Mouse (Mus musculus) stomach, postnatal 0 days (tissue): ENCODE data around the gene Rftn1. TPM values are rescaled to one million over a fixed set of nuclear protein-coding genes. Genes with fewer than 3 reads are reported as not detected.

ENCODE experiments used
- ATAC-seq: fragments of 200-750 bp; cut with Nextera tagmentation; 2 replicates; pipeline ENCODE4 v1.8.0; 2017; ENCODE audit not compliant: low FRiP score, low TSS enrichment
- DNase-seq: peaks from one replicate; pipeline ENCODE4 v3.0.0-alpha.2; 2016; ENCODE audit warnings: low spot score
- H3K27ac ChIP-seq: fragments of 300-500 bp; sonication (generic); replicated peaks from 2 replicates; pipeline ENCODE4 v1.5.1; 2014; ENCODE audit warnings: mild to moderate bottlenecking, control low read depth
- H3K27me3 ChIP-seq: fragments of 300-500 bp; sonication (generic); 2 replicates; pipeline ENCODE4 v1.6.1; 2014; ENCODE audit warnings: low read length; ENCODE audit not compliant: control insufficient read depth, insufficient read depth
- H3K36me3 ChIP-seq: fragments of 300-500 bp; sonication (generic); 2 replicates; pipeline ENCODE4 v1.6.1; 2014; ENCODE audit warnings: low read length, mixed read lengths; ENCODE audit not compliant: control insufficient read depth, insufficient read depth
- H3K4me1 ChIP-seq: fragments of 300-500 bp; sonication (generic); replicated peaks from 2 replicates; pipeline ENCODE4 v1.6.1; 2014; ENCODE audit warnings: antibody characterized with exemption; ENCODE audit not compliant: control insufficient read depth, insufficient read depth
- H3K4me2 ChIP-seq: fragments of 300-500 bp; sonication (generic); replicated peaks from 2 replicates; pipeline ENCODE4 v1.6.1; 2014; ENCODE audit warnings: low read depth, mild to moderate bottlenecking, control low read depth, moderate library complexity
- H3K4me3 ChIP-seq: fragments of 300-500 bp; sonication (generic); 2 replicates; pipeline ENCODE4 v1.5.1; 2014; ENCODE audit warnings: low read depth, low read length, control low read depth
- H3K9ac ChIP-seq: fragments of 300-500 bp; sonication (generic); 2 replicates; pipeline ENCODE4 v1.6.1; 2014; ENCODE audit warnings: mild to moderate bottlenecking, low read length, control low read depth, mixed read lengths
- H3K9me3 ChIP-seq: fragments of 300-500 bp; sonication (generic); 2 replicates; pipeline ENCODE4 v1.6.1; 2016; ENCODE audit warnings: low read length; ENCODE audit not compliant: control insufficient read depth
- CTCF ChIP-seq: IDR thresholded peaks from 2 replicates; pipeline ENCODE4 v1.5.1; 2016; ENCODE audit warnings: antibody characterized with exemption, low read depth, mild to moderate bottlenecking, moderate library complexity
- EP300 ChIP-seq: optimal IDR thresholded peaks from 2 replicates; pipeline ENCODE3; 2016; ENCODE audit warnings: antibody characterized with exemption
- WGBS: fragments of 180-500 bp; shearing (Covaris S2); extraction: QIAGEN DNeasy Blood & Tissue Kit; methylation state at CpG from one replicate; pipeline ENCODE4 v1.1.7; 2014; 5-methylcytosine and 5-hydroxymethylcytosine counted together
- polyA plus RNA-seq: library from polyadenylated mRNA; unstranded; fragments of >200 nt; fragmentation: Nextera tagmentation; extraction: Ambion mirVana; gene quantifications from 2 replicates; pipeline ENCODE4 v1.2.1, GENCODE M21; 2015

The Rftn1 gene
- polyA plus RNA-seq, 1 experiment from 2014 or later: 7.1 TPM

- Histone ChIP-seq H3K9ac (no peak overlapping the region), H3K27me3 (no peaks in the 10 kb centered on the region), H3K36me3 (no peaks in the 10 kb centered on the region), H3K4me3 (no peak overlapping the region), H3K27ac (no peak overlapping the region), H3K4me2 (no peak overlapping the region), H3K4me1 (no peaks in the 10 kb centered on the region), H3K9me3 (no peaks in the 10 kb centered on the region)
- ATAC-seq (no peak), DNase-seq (no peak)
- 71% methylated on average over 3 of the region's 3 CpGs for WGBS
- TF ChIP-seq CTCF (no peak), EP300 (no peak)
Observed at GRCm38 (mm10) chr17:50088054-50088453, 102.4 kb downstream of the Rftn1 start.

- DNase-seq (no peak), ATAC-seq (no peak)
- Histone ChIP-seq H3K4me1 (no peaks in the 10 kb centered on the region), H3K27me3 (no peaks in the 10 kb centered on the region), H3K9ac (no peak overlapping the region), H3K36me3 (no peaks in the 10 kb centered on the region), H3K4me3 (no peak overlapping the region), H3K4me2 (no peak overlapping the region), H3K27ac (no peak overlapping the region), H3K9me3 (no peaks in the 10 kb centered on the region)
- TF ChIP-seq CTCF (no peak), EP300 (no peak)
- WGBS: 62% methylated on average over 4 of the region's 4 CpGs
Observed at GRCm38 (mm10) chr17:50086887-50087286, 103.6 kb downstream of the Rftn1 start.

- TF ChIP-seq EP300 (no peak), CTCF (no peak)
- H3K4me2 ChIP-seq: no peak overlapping the region
- no peak for DNase-seq
- ATAC-seq: no peak
- WGBS: 86% methylated on average over 6 of the region's 6 CpGs
- no peaks in the 10 kb centered on the region for H3K36me3 ChIP-seq
- no peaks in the 10 kb centered on the region for H3K27me3 ChIP-seq
- H3K4me3 ChIP-seq: no peak overlapping the region
- no peak overlapping the region for H3K9ac ChIP-seq
- H3K4me1 ChIP-seq: no peaks in the 10 kb centered on the region
- no peak overlapping the region for H3K27ac ChIP-seq
- H3K9me3 ChIP-seq: no peaks in the 10 kb centered on the region
Observed at GRCm38 (mm10) chr17:50084721-50085120, 105.8 kb downstream of the Rftn1 start.

- no peak overlapping the region for H3K9ac ChIP-seq
- no peaks in the 10 kb centered on the region for H3K27me3 ChIP-seq
- H3K4me2 ChIP-seq: no peak overlapping the region
- ATAC-seq (no peak), DNase-seq (no peak)
- no peak overlapping the region for H3K4me3 ChIP-seq
- no peaks in the 10 kb centered on the region for H3K9me3 ChIP-seq
- no peak overlapping the region for H3K27ac ChIP-seq
- TF ChIP-seq CTCF: no peak
- TF ChIP-seq EP300: no peak
- no peaks in the 10 kb centered on the region for H3K36me3 ChIP-seq
- 78% methylated on average over 4 of the region's 4 CpGs for WGBS
- H3K4me1 ChIP-seq: no peaks in the 10 kb centered on the region
Observed at GRCm38 (mm10) chr17:50083937-50084336, 106.5 kb downstream of the Rftn1 start.

GRCm38 (mm10) chr17:50082947-50083346, 107.5 kb downstream of the Rftn1 start:
- Histone ChIP-seq H3K27ac (no peak overlapping the region), H3K9ac (no peak overlapping the region), H3K27me3 (no peaks in the 10 kb centered on the region), H3K9me3 (no peaks in the 10 kb centered on the region), H3K36me3 (no peaks in the 10 kb centered on the region), H3K4me3 (no peak overlapping the region), H3K4me2 (no peak overlapping the region), H3K4me1 (no peaks in the 10 kb centered on the region)
- 83% methylated on average over 3 of the region's 3 CpGs for WGBS
- TF ChIP-seq CTCF: no peak
- TF ChIP-seq EP300: no peak
- DNase-seq (no peak), ATAC-seq (no peak)

- H3K4me3 ChIP-seq: no peak overlapping the region
- no peaks in the 10 kb centered on the region for H3K4me1 ChIP-seq
- H3K9me3 ChIP-seq: no peaks in the 10 kb centered on the region
- H3K36me3 ChIP-seq: no peaks in the 10 kb centered on the region
- ATAC-seq: no peak
- 74% methylated on average over 9 of the region's 9 CpGs for WGBS
- DNase-seq: no peak
- no peak overlapping the region for H3K4me2 ChIP-seq
- no peak overlapping the region for H3K9ac ChIP-seq
- no peaks in the 10 kb centered on the region for H3K27me3 ChIP-seq
- H3K27ac ChIP-seq: no peak overlapping the region
- no peak for TF ChIP-seq EP300
Observed at GRCm38 (mm10) chr17:50081647-50082046, 108.8 kb downstream of the Rftn1 start.
